Mouse (Mus musculus) fat pad, adult 2 months (tissue): Measurements from ENCODE around the gene Rnf8.

ENCODE experiments used
- DNase-seq: peaks from one replicate; pipeline ENCODE4 v3.0.0-alpha.2; 2011; ENCODE audit warnings: low read depth, low spot score; ENCODE audit errors: extremely low read depth

Rnf8 gene

DNA sequence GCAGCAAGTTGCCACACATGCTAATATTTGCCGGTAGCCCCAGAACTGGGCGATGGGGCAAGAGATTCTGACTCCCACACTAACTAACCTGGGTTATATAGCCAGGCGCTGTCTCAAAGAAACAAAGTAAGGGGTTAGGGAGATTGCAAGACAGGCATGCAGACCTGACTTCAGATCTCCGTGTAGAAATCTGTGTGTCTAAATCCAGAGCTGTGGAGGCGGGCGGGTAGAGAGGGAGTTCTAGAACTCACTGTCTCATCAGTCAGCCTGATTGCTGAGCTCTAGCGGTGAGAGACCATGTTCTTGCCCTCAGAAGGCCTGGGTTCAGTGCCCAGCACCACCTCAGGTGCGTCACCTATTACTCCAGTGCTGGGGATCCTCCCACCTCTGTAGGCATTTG is 8.9 kb downstream of the Rnf8 start:
- DNase-seq = peak; percentile 33

DNA sequence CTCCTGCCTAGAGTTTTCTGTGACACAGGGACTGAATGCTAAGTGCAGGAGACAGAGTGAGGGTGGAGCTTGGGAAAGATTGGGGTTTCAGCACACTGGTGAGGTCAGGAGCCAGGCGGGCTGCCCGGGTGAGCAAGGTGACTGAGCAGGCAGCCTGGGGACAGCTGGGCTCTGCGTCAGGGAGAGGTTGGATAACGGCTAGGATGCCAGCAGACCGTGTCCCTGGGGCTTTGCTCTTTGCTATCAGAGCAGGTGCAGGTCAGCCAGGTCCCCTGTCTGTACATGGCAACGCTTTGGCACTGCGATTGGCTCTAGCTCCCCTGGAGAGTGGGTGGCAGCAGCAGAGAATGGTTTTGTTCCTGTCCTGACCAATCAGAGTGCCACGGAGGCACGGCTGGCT is 12.7 kb downstream of the Rnf8 start:
- peak; percentile 68 for DNase-seq

DNA sequence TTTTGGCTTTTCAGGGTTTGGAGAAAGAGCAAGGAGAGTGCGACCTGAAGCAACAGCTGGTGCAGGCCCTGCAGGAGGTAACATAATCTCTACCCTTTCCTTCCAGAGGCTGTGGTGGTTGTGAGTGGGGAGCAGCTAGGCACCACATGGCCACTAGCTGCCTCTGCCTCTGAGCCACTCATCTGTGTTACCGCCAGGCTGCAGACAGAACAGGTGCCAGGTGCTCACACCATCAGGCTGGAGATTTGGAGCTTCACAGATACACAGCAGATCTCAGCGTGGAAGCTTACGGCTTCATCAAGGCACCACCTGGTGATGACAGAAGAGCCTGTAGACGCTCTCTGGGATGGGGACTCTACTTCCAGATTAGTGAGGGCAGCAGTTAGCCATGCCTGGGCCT is 14.4 kb downstream of the Rnf8 start:
- no peak for DNase-seq

DNA sequence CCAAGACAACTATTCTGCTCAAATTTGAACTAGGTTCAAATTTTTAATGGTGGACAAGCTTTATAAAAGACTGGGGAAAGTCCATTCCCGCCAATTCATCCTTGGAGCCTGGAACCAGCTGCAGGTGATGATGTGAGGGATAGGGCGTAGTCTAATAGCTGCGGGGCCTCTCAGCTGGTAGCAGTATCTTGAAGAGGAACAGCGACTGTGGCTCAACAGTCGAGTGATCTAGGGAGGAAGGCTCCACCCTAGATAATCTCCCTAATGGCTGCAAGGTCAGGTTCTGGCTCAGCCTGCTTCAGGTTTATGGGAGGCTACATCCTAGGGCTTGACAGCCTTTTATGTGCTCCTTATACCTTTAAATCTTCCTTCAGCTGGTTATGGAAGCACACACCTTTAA is 15.0 kb downstream of the Rnf8 start:
- DNase-seq = no peak

DNA sequence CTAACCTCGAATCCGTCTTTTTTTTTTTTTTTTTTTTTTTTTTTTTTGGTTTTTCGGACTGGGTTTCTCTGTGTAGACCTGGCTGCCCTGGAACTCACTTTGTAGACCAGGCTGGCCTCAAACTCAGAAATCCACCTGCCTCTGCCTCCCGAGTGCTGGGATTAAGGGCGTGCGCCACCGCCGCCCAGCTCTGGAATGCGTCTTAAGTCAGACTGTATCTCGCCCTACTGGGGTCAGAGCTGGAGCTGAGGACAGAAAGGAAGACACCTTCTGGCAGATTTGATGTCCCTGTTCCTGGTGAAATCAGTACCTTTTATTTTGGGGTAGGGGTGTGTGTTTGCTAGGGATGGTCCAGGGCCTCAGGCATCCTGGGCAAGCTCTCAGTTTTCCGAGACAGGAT is 17.7 kb downstream of the Rnf8 start:
- DNase-seq = no peak

DNA sequence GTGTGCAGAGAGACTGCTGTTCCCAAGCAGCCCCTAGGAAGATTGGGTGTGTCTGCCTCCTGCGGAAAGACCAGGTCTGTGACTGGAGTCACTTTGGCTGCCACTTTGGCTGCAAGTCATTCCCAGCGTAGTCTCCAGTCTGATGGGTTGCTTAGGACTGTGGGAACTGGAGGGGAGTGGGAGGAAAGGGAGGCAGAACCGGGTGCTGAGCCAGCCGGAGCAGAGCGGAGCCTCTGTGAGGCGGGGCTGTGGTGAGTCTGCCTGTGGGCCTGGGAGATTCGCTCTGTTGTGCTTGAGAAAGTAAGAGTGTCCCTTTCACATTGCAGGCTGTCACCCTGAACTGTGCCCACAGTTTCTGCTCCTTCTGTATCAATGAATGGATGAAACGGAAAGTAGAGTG is 20.9 kb downstream of the Rnf8 start:
- no peak for DNase-seq

DNA sequence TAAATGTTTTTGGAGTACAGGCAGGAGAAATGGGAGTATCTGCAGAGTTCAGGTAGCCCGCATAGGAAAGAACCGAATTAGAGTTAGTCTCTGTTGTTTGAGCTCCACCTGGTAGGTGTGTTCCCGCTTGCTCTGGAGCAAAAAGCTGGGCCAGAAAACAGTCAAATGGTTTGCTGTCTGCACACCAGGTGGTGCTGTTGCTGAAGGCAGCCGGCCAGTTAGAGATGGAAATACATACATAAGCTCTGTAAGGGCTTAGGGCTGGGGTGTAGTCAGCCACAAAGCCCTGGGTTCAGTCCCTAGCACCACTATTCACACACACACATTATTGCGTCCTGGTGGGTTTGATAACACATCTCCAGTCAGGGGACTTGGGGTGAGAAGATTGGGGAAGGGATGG is 21.5 kb downstream of the Rnf8 start:
- no peak for DNase-seq

DNA sequence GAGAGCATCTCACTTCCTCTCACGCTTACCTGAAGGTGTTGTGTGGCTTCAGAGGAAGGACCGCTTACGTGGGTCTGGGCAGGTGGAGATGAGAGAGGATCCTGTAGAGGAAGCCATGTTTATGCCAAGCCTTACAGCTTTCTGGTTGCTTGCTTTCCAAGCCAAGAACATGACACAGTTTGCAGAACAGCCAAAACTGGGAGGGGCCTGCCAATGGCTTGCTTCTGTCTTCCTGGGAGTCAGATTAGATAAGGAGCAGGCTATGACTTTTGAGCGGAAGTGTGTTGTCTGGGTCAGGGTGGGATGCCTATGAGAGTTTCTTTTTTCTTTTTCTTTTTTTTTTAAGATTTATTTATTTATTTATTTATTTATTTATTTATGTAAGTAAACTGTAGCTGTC is 22.8 kb downstream of the Rnf8 start:
- no peak for DNase-seq

DNA sequence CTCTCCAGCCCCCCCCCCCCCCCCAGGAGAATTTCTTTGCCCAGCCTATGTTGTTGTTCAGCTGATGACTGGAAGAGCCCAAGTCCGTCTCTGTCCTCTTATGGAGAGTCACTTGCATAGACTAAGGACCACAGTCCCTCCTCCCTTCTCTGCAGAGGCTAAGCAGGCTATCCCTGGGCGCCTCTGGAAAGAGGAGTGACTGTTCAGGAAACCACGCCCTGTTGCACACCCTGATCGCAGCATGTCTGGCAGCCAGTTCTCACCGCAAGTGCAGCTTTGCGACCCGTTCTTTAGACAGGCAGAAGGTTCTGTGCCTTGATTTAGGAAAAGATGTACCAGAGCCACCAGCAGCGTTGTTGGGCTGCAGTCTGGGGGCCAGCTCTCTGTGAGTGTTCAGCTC is 23.3 kb downstream of the Rnf8 start:
- DNase-seq = no peak

DNA sequence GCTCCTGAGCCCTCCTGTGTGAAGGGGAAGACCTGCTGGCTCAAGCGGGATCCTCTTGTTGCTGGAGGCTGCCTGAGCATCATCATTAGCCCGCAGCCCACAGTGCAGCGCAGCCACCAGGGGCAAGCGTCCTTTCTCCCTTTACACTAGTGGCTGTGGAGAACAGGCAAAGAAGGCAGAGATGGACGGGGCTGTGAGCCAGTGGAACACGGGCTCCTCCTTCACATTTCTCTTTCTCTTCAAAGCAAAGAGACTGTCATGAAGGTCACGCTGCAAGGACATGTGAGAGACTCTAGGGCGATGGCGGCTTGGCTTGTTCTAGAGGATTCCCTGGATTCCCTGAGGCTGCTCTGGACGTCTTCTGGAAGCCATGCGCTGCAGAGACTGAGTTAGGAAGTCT is 26.4 kb downstream of the Rnf8 start:
- DNase-seq = no peak

DNA sequence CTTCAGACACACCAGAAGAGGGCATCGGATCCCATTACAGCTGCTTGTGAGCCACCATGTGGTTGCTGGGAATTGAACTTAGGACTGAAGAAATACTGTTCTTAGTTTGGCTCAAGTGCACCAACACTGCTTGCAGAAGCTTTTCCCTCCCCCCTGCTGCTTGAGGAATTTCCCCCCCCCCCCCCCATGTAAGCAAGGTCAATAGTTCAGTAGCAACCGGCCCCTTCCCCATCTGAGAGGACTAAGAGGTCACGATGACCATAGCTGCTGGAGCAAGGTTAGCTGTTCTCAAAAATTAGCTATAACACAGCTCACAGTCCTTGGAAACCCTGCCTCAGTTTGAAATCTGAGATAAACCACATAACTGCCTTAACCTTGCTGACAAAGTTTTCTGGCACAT is 27.6 kb downstream of the Rnf8 start:
- no peak for DNase-seq

DNA sequence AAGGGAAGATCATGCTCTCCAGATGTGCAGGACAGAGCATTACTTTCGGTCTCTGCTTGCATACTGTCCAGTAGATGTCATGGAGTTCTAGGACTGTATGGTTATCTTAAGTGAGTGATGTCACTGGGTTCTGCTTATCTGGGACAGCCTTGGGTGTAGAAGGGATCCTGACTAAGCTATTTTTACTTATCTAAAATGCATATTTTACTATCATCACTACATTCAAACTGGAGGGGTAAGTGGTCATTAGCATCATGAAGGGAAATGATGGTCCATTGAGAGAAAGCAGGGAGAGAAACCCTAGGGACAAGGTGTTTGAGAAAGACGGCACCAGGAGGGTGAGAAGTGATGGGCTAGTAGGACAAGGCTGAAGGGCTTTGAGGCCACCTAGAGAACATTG is 43.7 kb downstream of the Rnf8 start:
- DNase-seq = no peak

DNA sequence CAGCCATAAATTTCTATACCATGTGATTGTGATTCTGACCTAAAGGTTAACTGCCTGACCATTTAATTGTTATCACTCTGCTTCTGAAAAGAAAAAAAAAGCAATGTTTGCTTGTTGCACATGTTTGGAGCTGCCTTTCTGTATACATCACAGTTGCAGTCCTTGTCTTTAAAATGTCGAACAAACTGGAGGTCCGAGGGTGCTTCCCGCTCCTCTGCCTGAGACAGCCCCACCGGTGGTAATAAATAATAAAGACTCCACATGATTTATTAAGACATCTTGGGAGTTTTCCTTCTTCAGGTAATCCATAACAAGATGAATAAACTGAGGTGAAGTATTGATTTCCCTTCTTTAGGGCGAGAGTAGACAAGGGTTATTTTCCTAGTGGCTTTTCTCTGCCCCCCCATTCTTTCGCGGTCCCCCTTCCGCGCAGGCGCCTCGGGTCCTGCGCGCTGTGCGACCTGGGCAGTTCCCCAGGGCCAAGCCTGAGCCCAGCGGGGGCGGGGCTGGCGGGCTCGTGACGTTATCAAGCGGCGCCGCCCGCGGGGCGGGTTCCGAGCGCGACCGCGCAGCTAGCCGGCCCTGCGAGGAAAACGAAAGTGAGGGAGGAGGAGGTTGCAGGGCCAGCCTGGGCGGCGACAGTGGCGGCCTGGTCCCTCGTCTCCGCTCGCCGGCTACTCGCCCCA is 45.6 kb downstream of the Rnf8 start, which contains the start of gene Cmtr1:
TSS of gene Cmtr1 (plus strand) at position 520 of the 686 bp plus-strand sequence.
- DNase-seq = no peak

DNA sequence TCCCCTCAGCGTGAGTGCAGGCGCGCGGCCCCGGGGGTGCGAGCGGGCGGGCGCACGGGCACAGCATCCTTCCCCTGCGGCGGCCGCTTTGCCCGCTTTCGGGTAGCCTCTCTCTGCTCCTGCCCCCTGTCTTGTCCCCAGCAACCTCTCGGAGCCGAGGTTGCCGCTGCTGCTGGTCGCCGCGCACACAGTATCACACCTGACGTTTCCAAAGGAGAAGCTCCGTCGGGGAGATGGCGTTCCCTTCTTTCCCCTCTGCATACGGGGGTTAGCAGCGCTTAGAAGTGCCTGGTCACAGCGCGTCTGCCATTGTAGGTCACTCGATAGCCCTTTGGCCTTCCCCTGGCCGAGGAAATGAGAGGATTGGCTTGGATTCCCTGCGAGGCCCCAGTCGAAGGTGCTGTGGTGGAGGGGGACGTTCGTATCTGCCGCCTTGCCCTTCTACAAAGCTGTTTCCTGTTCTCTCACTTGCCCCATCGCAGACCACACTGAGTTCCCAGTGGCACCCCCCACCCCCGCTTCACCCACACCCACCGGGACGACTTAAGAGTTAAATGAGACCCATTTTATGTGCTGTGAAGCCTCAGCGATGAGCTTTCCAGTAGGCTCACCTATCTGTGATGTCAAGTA is 46.3 kb downstream of the Rnf8 start:
- DNase-seq = no peak

DNA sequence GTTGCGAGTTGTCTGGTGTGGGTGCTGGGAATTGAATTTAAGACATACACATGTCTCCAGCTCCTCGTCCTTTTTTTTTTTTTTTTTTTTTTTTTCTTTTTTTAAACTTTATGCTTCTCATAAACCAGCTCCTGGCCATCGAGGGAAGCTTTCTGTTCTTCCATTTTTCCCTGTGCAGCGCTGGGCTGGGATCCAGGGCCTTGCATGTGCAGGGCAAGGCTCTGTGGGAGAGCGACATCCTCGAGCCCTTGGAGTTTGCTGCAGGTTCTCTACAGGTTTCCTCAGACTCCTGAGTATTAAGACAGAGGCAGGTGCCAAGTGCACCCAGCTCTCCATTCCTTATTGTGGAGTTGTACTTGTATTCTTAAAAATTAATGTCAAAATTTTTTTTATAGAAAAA is 47.6 kb downstream of the Rnf8 start:
- no peak for DNase-seq

DNA sequence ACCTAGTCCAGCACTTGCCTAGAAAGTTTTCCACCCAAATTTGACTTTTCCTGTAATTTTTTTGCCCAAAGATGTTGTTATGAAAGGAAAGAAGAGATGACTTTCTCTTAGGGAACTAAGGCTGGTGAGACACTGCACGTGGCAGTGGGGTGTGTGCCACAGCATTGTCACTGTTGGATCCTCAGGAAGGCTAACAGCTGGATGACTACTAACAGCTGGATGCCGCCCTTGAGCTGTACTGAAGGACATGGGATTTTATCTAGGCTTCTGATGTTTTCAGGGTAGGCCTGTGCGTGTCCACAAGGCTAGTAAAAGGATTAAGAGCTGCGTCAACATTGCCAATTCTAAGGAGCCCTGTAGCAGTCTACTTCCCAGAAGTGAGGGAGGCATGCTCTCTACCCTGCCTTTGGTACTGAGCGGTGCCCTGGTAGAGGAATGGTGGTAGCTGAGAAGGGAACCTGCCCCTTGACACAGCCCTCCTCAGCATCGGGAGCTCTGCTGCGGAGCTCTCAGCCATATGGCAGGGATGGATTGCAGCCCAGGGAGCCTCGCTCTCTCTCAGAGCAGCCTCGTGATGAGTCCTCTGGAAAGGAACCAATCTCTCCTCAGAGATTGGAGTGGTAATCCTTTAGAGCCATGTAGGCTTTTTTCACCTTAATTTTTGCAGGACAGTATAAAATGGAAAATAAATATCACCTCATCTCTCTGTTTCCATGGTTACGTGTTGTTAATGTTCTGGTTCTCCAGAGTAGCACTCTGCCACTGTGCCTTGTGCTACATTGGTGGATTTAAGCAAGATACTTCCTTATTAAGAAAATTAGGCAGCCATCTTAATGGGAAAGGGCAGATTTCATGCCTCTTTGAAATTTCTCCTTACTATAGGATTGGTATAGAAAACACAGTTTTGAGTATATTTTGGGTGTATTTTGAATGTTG is 53.7 kb downstream of the Rnf8 start:
- DNase-seq = no peak

DNA sequence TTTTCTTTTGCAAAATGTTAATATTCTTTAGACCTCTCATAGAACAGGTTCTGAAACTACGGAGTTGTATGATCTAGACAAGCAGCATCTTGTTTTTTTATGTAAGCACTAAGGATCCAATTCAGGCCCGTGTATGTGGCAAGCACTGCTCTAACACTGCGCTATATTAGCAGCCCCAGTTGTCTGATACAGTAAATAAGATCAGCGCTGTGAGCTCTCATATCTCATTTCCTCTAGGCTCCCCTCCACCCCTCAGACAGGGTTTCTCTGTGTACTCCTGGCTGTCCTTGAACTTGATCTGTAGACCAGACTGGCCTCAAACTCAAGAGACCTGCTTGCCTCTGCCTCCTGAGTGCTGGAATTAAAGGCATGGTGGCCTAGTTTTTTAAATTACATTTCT is 54.4 kb downstream of the Rnf8 start:
- DNase-seq = no peak

DNA sequence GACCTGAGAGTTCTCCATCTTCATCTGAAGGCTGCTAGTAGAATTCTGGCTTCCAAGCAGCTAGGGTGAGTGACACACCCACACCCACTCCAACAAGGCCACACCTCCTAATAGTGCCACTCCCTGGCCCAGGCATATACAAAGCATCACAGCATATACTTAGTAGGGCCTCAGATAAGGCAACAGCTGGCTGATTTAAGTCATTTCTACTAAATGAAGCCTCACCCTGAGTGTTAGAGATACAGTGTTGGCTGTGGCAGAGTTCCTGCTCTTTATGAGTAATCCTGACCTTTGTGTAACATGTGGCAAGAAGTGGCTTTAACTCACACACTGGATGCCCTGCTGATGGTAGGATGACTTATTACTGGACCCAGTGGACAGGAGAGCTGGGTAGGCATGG is 55.3 kb downstream of the Rnf8 start:
- no peak for DNase-seq

DNA sequence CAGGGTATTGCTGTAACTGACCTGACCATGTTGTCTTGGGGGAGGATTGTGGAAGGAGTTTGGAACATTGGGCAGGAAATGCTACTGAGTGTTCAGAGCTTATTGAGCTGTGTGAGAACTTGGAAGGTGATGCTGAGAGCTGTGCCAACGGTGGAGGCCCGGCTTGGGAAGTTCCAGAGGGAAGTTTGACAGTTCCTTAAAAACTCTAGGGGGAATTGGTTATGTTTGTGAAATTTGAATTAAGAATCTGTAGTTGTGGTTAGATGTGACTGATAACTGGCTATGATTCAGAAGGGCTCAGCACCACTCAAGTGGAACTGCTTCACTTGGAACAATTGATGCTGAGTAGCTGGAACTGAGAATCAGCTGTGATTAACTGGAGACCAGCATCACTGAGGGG is 56.4 kb downstream of the Rnf8 start:
- DNase-seq = no peak

DNA sequence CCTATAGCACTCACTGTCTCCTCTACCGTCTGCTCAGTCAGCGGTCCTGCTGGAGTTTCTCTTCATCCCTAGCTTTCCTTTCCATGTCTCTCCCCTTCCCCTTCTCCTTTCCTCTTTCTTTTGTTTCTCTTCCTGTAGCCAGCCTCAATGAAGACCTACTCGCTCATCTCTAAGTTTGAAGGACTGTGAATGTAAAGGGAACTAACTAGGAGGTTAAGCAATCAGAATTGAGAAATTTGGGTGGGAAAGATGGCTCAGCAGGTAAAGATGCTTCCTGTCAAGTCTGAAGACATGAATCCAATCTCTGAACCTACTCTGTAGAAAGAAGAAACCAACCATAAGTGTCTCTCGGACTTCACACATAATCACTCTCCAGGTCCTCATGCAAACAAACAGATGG is 58.7 kb downstream of the Rnf8 start:
- no peak for DNase-seq

DNA sequence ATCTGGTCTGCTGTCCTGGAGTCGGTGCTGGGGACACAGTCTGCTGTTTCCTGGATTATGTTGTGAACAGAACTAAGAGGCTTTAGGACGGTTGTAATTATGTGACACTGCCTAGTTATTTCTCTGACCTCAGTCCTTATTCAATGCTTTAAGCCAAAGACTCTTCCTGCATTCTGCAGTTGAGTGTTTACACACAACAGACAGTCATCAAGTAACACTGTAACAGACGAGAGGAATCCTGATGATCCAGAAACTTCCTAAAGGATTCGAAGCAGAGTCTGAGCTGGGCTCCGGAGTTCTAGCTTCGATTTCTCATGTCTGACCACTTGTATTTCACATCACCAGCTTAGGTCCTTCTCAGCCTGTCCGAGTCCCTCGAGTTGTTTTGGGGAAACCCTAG is 63.9 kb downstream of the Rnf8 start:
- DNase-seq = no peak
